Mouse (Mus musculus) left cerebral cortex, postnatal 25 days (tissue): ENCODE data around the gene Dapk2. TPM values are rescaled to one million over a fixed set of nuclear protein-coding genes. Genes with fewer than 3 reads are reported as not detected.

Experiments used
- DNase-seq, 2 experiments: peaks; one replicate each; pipeline ENCODE4 v3.0.0; 2022; ENCODE audit warnings: low spot score in 2 of 2, mixed read lengths in 1 of 2
- intact Hi-C: fragments of 180-260 bp; cut with DNase I; formaldehyde crosslinking; loops from one replicate; pipeline ENCODE4 v1.15.1; 2025
- total RNA-seq, 2 experiments: library from RNA; stranded (reverse); gene quantifications; 2 replicates each; pipeline ENCODE4 v1.2.3; 2021

The Dapk2 gene
- total RNA-seq, 2 experiments from 2014 or later = 2.8 to 3.1 TPM

DNA sequence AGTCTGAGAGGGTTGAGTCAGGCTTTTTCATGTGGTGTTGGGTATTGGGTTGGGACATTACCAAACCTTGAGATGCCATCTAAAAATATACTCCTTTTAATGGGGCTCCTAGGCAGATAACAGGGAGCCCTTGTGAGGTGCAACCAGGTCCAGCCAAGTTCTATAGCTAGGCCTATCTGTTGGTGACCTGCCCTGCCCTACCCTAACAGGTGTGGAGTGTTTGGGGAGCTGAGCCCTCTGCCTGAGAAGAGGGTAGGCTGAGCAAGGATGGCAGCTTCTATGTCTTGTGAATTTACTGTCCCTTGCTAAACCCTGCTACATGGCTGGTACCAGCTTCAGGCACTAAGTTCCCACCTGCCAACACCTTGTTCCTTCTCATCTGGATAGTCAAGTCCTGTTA, 57.5 kb downstream of the Dapk2 start:
- intact Hi-C loops = no loop called here
- no peak for DNase-seq

GRCm38 (mm10) chr9:66217970-66218369, 59.9 kb downstream of the Dapk2 start:
- DNase-seq = no peak
- intact Hi-C loops = no loop called here

DNA sequence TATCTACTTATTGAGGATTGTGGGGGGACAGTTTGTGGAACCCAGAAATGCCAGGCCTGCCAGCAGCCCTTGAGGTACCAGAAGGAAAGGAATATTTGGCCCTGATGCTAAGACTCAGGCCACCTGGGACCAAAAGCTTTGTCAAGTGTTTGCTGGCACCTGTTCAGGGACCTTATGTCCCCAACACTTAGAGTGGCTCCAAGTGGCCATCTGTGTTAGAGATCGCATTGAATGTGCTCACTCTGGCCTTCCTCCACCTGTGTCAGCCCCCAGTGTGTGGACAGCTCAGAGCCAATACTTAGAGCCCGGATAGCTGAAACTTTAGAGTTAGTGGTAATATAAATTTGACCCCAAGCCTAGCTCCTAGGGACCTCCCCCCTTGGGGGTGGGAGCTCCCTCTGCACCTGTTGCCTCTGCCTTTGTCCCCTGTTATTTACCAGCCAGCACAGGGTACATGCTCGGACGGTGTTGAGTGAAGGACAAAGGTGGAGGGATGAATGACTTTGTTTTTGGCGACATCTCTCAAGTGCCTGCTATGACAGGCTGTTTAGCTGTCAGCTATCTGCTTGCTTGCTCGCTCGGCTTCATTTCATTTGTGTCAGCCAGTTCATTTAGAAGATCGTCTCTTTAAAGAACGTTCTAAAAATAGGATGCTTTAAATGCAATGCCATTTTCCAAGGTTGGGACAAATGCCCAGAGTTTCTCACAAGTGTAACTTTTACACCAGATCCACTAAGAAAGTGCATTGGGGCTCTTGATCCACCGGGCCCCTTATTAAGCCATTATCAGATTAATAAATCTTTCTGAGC, 61.1 kb downstream of the Dapk2 start:
- DNase-seq = peak in 1 of 2 experiments; percentile 11
- intact Hi-C loops = no loop called here

GRCm38 (mm10) chr9:66223872-66224271, 65.8 kb downstream of the Dapk2 start:
- DNase-seq = no peak
- intact Hi-C loops = no loop called here

DNA sequence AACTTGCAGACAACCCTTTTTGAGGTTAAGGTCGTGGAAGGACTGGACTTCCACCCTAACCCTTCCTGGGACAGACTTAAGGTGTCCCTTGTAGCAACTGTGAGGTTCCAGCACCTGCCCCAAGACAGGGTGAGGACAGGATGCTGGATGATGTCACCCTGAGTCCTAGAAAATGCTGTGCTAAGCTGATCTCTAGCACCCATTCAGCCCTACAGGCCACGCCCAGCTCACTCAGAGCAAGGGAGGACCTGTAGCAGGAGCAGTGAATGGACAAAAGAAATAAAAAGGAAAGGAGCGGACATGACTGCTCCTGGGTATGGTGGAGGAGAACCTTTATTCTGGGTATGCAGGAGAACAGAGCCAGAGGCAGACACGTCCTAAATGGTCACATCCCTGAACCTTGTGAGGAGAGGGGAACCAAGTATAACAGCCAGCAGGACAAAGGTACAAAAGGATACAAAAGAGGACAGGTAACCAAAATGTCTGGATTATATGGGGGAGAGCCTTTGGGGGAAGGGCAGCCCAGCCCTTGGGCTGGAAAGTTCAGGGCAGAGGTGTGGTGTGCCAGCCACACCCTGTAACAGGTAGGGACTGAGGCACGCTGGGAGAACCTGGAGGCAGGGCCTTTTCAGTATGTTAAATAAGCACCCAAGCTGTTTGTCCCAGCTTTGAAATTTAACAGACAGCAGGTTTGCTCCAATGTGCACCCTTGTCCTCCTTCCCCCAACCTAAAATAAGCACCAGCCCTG, 67.9 kb downstream of the Dapk2 start:
- intact Hi-C loops = no loop called here
- DNase-seq = no peak

GRCm38 (mm10) chr9:66228456-66229151, 70.6 kb downstream of the Dapk2 start:
- DNase-seq = no peak
- intact Hi-C loops = no loop called here

- intact Hi-C loops = no loop called here
- no peak for DNase-seq
Observed at GRCm38 (mm10) chr9:66231820-66232479, 73.9 kb downstream of the Dapk2 start.

- DNase-seq = no peak
- intact Hi-C loops = loop anchor here (5.0 kb wide), 1 partner anchor 79 kb away; the partner anchor contains the start of gene Dapk2
Observed at GRCm38 (mm10) chr9:66236615-66237014, 78.6 kb downstream of the Dapk2 start.

DNA sequence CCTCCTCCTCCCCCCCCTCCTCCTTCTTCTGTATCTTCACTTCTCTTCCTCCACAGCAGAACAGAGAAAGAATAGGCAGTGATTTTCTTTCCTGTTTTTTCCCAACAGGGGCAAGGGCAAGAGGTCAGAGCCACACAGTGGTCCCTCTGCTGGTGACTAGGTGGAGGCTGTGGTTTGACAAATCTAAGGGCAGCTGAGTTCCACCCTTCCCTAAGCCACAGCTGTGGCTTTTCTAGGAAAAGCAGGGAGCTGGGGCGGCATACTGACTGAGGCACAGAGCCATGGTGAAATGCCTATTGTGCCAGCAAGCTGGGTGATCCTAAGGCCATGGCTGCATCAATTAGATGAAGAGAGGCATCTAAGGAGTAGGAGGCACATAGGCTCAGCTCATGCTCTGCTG, 79.7 kb downstream of the Dapk2 start:
- intact Hi-C loops = loop anchor here (5.0 kb wide), 1 partner anchor 80 kb away; the partner anchor contains the start of gene Dapk2
- DNase-seq = no peak

DNA sequence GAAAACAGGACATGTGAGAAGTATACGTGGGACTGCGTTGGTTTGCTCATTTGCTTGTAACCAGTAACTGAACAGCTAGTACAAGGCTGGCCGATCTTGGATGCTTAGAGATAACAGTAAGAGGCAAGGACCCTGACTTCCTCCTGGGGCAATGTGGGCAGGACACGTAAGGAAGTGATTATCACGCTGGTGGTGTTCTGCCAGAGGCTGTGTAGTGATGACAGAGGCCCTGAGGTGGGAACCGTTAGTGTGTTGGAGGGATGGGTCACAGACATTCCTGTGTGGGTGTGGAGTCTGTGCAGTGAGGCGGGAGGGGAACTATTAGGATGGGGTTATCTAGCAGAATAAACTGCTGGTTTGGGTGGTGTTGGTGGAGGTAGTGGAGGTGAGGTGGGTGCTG, 81.2 kb downstream of the Dapk2 start:
- intact Hi-C loops = loop anchor here (5.0 kb wide), 1 partner anchor 82 kb away; the partner anchor contains the start of gene Dapk2
- no peak for DNase-seq

GRCm38 (mm10) chr9:66239691-66240090, 81.7 kb downstream of the Dapk2 start:
- DNase-seq = no peak
- intact Hi-C loops = loop anchor here (5.0 kb wide), 1 partner anchor 82 kb away; the partner anchor contains the start of gene Dapk2

GRCm38 (mm10) chr9:66240493-66240892, 82.5 kb downstream of the Dapk2 start:
- intact Hi-C loops = no loop called here
- no peak for DNase-seq

DNA sequence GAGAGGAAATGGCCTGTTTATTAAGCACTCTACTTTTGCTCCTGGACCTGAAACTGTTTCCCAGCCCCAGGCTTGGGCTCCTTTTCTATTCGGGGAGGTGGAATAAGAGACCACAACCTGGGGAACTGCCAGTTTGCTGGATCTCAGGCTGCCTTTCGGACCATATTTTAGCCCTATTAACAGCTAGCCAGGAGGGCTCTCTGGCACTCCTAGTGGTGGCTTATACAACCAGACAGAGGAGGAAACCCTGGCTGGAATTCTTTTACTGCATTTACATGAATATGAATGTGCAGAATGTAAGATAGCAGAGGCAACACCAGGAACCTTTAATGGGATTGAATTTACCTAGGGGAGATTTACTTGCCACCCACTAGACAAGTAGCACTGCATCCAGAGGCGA, 83.0 kb downstream of the Dapk2 start:
- DNase-seq = peak in 1 of 2 experiments; percentile 17
- intact Hi-C loops = no loop called here

DNA sequence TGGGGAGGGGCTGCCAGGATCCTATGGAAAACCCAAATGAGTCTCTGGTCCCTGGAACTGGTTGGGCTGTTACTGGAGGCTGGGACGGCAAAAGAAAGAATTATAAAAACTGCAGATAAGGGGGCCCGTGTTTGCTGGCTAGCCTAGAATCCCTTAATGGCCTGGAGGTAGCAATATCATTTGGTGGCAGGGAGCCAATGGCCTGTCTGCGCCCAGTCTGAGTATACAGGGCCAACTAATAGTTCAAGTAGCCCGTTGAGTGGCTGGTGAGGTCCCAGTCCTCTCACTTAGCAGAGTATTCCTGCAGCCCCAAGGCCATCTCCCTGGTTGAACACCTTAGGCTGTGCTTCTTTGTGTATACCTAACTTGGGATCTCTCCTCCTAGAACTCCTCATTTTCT, 83.7 kb downstream of the Dapk2 start:
- intact Hi-C loops = no loop called here
- DNase-seq = no peak

DNA sequence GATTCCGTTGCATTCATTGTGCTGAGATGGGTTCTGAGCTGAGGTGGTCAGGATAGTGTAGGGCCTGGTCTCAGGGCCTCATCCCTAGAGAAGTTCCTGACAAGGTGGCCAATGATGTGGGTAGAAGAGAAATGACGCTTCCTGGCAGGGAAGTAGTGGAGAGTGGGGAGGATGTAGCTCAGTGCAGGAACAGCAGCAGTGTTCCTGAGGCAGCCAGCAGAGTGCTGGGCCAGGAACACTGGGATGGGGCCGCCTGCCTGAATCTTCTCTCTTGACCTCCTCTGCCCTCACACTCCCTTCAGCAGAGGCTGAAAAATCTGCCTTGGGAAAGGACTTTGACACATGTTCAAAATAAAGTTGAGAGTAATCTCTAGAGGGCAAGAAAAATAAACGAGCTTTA, 85.2 kb downstream of the Dapk2 start:
- intact Hi-C loops = no loop called here
- DNase-seq = no peak

DNA sequence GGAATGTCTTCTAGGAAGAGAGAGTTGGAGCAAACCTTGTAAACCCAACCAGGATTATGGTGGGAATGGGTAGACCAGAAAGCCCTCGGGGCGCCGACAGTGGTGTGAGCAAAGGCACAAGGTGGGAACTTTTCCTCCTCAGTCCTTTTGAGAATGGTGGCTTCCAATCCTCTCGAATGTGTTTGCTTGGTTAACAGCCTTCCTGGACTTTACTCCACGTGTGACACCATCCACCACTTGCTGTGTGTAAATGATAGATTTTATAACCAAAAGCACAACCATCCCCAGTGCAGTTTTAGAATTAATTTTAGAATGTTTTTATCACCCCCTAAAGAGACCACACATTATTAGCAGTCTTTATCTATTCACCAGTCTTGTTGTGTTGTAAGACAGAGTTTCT, 86.1 kb downstream of the Dapk2 start:
- intact Hi-C loops = no loop called here
- DNase-seq = no peak

DNA sequence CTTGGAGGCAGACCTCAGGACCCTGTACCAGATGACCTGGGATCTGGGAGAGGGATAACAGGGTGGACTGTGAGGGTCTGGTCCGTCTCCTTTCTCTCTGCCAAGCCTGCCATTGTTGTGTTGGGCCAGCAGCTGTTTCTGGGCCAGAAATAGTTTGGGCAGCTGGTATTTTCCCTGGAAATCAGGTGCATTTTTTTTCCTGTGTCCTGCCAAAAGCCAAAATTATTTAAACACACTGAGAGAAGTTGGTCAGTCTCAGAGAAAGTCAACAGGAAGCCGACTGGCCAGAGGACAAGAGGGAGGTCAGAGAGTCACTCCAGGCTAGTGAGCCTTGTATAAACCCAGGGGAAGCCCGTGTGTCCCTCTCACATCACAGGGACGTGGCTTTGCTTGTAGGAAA, 87.7 kb downstream of the Dapk2 start:
- no peak for DNase-seq
- intact Hi-C loops = loop anchor here (5.0 kb wide), 1 partner anchor 78 kb away; no protein-coding TSS in a partner anchor

GRCm38 (mm10) chr9:66249281-66249680, 91.3 kb downstream of the Dapk2 start:
- intact Hi-C loops = loop anchor here (5.0 kb wide), 1 partner anchor 82 kb away; no protein-coding TSS in a partner anchor
- DNase-seq = no peak

GRCm38 (mm10) chr9:66251159-66251691, 93.2 kb downstream of the Dapk2 start:
- DNase-seq = no peak
- intact Hi-C loops = no loop called here
